Mouse (Mus musculus) liver (tissue): ENCODE results near the gene Rapgef4.
"Not testable (repeated sequence)": the region's sequence is repeated elsewhere in the genome, so short reads cannot be mapped to it uniquely, and the experiment has no call there.

ENCODE experiments used
- DNase-seq: peaks from one replicate; pipeline ENCODE4 v3.0.0-alpha.2; 2020; ENCODE audit warnings: mixed read lengths

Rapgef4 gene

DNA sequence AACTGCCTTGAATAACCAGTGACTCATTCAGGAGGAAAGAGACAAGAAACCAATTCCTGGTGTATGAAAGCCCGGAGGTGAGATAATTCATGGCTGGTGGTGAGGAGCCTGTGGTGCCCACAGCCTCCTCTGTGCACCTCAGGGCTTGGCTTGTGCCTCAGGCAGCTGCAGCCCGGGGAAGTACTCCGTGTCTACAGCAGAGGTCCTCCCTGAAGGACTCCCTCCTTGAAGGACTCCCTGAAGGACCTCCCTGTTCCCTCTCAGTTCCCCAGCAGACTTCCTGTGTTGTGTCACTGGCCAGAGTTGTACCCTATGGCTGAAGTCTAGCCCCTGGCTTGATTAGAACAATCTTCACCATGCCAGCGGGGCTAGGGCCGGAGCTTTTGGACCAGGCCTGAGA, 50.7 kb downstream of the Rapgef4 start:
- no peak for DNase-seq

- DNase-seq = no peak
Measured at GRCm38 (mm10) chr2:72035616-72036015, 54.6 kb downstream of the Rapgef4 start.

DNA sequence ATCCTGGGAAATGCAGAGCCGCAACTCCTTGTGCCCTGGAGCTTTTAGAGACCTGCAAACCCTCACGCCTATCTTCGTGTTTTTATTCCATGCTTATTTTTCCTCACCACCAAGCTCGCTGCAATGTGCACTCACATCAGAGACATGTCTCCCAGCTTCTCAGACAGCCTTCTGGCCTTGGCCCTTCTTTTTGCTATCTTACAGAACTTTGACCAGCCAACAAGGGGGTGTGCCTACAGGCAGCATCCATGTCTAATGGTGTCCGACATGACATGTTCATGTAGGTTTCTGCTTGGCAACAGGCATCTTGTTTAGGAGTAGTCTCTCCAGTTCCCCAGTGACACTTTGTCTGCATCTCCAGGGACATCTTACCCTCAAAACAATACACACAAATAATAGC, 56.3 kb downstream of the Rapgef4 start:
- no peak for DNase-seq

- DNase-seq = peak; percentile 74
Measured at GRCm38 (mm10) chr2:72038235-72038634, 57.2 kb downstream of the Rapgef4 start.

GRCm38 (mm10) chr2:72038651-72039251, 57.7 kb downstream of the Rapgef4 start:
- no peak for DNase-seq

GRCm38 (mm10) chr2:72039522-72040045, 58.5 kb downstream of the Rapgef4 start:
- DNase-seq = no peak

GRCm38 (mm10) chr2:72041087-72041486, 60.0 kb downstream of the Rapgef4 start:
- DNase-seq = no peak

DNA sequence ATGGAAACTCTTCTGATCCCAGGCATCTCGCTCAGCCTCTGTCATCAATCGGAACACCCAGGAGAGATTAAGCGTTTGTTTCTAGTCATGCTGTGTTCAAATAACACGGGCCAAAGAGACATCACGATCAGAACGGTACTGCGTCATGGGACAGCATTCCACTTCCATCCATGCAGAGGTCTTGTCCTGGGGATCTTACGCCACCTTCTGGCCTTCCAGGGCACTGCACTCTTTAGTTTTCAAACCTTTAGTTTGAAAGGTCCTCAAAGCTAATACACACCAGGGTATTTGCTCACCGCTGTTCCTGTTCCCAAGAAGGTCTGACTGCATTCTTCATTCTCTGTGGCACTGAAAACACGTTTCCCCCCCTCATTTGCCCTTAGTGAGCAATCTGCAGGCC, 61.1 kb downstream of the Rapgef4 start:
- no peak for DNase-seq

DNA sequence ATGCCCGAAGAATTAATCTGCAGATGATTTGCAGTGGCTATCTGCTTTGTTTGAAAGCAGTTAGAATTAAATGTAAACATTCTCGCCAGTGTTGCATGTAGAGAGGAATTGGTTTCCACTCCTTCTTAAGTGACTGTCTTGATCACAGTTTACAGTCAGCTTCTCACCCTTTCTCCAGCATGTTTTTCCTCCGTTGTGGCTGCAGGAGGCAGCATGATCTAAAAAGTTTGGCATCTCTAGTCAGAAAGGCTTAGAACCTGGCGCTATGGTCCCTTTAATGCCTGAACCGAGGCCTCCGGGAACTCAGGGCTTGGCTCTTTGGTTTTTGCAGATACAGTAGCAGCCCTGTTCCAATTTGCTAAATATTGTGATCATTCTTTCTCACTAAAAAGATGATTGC, 63.2 kb downstream of the Rapgef4 start:
- no peak for DNase-seq

- no peak for DNase-seq
Measured at GRCm38 (mm10) chr2:72045024-72045423, 64.0 kb downstream of the Rapgef4 start.

DNA sequence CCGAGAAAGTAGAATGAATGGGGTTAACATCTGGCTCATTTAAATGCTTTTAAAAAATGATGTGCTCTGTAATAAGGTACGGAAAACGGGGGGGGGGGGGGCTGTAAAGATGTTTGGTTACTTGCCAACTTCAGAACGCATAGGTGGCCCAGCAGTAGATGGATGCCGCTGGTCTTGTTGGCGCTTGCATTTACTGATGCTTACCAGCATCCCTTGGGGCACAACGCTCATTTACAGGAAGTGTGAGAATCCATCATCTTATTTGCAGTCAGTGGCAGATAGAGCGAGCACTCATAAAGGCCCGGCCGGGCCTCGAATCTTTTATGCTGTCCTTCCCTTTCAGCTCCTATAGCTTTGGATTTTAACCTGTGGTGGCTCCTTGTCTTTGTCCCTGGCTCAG, 64.6 kb downstream of the Rapgef4 start:
- DNase-seq = no peak

GRCm38 (mm10) chr2:72050451-72050850, 69.4 kb downstream of the Rapgef4 start:
- no peak for DNase-seq

DNA sequence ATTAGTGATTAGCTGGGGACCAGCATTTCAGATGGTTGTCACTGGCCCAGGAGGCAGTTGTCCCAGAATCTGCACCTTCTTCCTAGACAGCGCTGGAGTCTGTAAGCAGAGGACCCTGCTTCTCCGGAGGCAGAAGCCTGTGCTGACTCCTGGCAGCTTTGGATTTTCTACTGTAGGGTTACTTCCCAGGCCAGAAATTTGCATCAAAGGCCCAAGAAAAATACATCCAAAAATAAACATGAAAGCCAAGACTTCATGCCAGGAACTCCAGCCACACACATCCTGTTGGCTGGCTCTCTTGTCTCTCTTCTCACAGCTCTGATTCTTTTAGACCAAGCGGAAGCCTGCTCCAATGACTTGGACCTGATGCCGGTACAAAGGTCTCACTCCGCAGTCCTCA, 73.2 kb downstream of the Rapgef4 start:
- no peak for DNase-seq

- DNase-seq = no peak
Measured at GRCm38 (mm10) chr2:72054736-72055135, 73.7 kb downstream of the Rapgef4 start.

GRCm38 (mm10) chr2:72055476-72055875, 74.4 kb downstream of the Rapgef4 start:
- DNase-seq = no peak

GRCm38 (mm10) chr2:72056081-72056874, 75.2 kb downstream of the Rapgef4 start:
- no peak for DNase-seq

GRCm38 (mm10) chr2:72062931-72063330, 81.9 kb downstream of the Rapgef4 start:
- no peak for DNase-seq

- DNase-seq = no peak
Measured at GRCm38 (mm10) chr2:72068505-72068904, 87.5 kb downstream of the Rapgef4 start.

DNA sequence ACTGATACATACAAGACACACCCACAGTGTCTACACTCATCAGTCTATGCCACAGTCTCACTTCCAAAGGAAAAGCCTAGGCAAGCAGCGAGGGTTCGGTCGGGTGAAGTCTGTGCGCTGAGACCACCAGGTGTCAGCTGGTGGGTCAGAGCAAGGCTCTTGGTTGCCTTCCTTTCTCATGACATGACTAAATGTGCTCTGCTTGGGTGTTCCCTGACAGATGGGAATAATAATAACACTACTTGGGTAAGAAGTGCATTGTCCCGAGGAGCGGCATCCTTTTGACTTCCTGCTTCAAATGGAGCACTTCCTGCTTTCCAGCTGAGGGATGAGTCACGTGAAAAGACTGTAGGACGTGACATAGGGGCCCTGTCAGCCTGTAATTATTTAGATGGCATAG, 89.0 kb downstream of the Rapgef4 start:
- no peak for DNase-seq

DNA sequence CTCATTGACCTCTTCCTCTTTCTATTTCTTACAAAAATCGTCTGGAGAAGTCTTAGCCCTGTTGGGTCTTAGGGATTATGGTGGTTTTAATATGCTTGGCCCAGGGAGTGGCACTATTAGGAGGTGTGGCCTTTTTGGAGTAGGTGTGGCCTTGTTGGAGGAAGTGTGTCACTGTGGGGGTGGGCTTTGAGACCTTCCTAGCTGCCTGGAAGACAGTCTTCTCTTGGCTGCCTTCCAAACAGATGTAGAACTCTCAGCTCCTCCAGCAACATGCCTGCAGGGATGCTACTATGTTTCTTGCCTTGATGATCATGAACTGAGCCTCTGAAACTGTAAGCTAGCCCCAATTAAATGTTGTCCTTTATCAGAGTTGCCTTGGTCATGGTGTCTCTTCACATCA, 92.1 kb downstream of the Rapgef4 start:
- not testable (repeated sequence) for DNase-seq

- no peak for DNase-seq
Measured at GRCm38 (mm10) chr2:72074999-72075561, 94.0 kb downstream of the Rapgef4 start.

DNA sequence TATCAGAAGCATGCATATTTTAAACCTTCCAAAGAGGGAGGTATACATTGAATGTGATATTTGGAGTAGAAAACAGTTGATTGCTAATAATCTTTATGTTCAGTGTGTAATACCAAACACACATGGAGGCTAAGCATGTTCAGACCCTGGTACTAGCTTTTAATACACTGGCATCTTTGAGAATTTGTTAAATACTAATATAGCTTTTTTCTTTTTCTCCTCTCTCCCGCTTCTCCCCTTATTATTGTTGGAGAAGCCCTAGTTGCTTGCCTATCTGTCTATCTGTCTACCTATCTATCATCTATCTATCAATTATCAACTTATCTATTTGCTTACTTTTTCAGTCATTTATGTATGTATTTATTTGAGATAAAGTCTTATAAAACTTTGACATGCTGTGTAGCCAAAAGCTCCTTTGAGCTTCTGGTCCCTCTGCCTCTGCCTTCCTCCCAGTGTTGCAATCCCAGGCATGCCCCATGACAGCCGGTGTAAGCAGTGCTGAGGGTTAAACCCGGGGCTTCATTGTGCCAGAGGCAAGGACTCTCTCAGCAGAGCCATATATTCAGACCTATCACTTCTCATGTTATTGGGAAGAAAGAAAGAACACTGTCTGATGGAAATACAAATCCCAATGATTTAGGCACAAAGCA, 96.6 kb downstream of the Rapgef4 start:
- no peak for DNase-seq

- no peak for DNase-seq
Measured at GRCm38 (mm10) chr2:72078140-72078521, 97.1 kb downstream of the Rapgef4 start.

GRCm38 (mm10) chr2:72079110-72079509, 98.1 kb downstream of the Rapgef4 start:
- DNase-seq = no peak
